ENCODE assay signal across 24 mouse cellular contexts in genomic region chr15:10922061-10922460, GRCm38 (mm10). TPM values are rescaled to one million over a fixed set of nuclear protein-coding genes. Genes with fewer than 3 reads are reported as not detected.
A peak's percentile ranks its signal among the peaks of the same experiment; 100 is the strongest.
DNase-seq lines count a peak whose midpoint lies in the region; ATAC-seq and TF ChIP-seq lines count a peak whose summit lies in the region.
"Had no signal": no experiment of that assay in that cellular context is flagged by ENCODE, and none has a peak within 500 bp of the region (broad histone marks: within the 10 kb centered on the region; RNA-seq: fewer than 3 reads in every experiment).

No protein-coding gene starts in this region.

- no peak for ATAC-seq in liver, embryonic 12.5 days
- 0 out of 2 replicates have a peak, but pooled peaks have one; percentile 34 for ATAC-seq in midbrain, embryonic 15.5 days (replicated peaks)
- no peak for ATAC-seq in midbrain, embryonic 11.5 days (ENCODE audit: low FRiP score)
- ATAC-seq: inflammation-experienced regulatory T-cells, adult 6 months; Patski had no signal

- no peak overlapping the region for H3K4me3 ChIP-seq in liver, adult 2 months (ENCODE audit: insufficient read depth, low read depth, low read length)
- H3K4me3 ChIP-seq in liver, embryonic 12.5 days: no peak overlapping the region
- no peak overlapping the region for H3K4me3 ChIP-seq in midbrain, embryonic 15.5 days
- no peak overlapping the region for H3K4me3 ChIP-seq in midbrain, embryonic 11.5 days (ENCODE audit: low read depth, low read length)
- no peak overlapping the region for H3K4me3 ChIP-seq in brown adipose tissue, adult 24 weeks (ENCODE audit: insufficient read depth, low read depth, low read length)
- H3K4me3 ChIP-seq: forebrain, embryonic 10.5 days; gastrocnemius, adult 2 months; heart, embryonic 10.5 days; heart, embryonic 13.5 days had no signal

- no peaks in the 10 kb centered on the region for H3K27me3 ChIP-seq in liver, adult 2 months (ENCODE audit: control insufficient read depth, insufficient read depth, low read length)
- H3K27me3 ChIP-seq in liver, embryonic 12.5 days (replicated peaks): no peaks in the 10 kb centered on the region
- H3K27me3 ChIP-seq in midbrain, embryonic 15.5 days (replicated peaks): no peaks in the 10 kb centered on the region
- H3K27me3 ChIP-seq in midbrain, embryonic 11.5 days (ENCODE audit: control insufficient read depth, insufficient read depth, low read length): no peaks in the 10 kb centered on the region
- H3K27me3 ChIP-seq: CH12.LX had no signal

- peak; percentile 62 for DNase-seq in liver, adult 2 months (ENCODE audit: extremely low read depth, low read depth, low spot score)
- DNase-seq in midbrain, embryonic 11.5 days (ENCODE audit: low spot score, missing footprints): no peak
- no peak for DNase-seq in adrenal gland, adult 8-10 months
- DNase-seq: adrenal gland, adult 2 months; adrenal gland, postnatal 25 days; B cell, adult 2 months; cerebellum, adult 18-20 months; gastrocnemius, adult 2 months; gastrocnemius, postnatal 14 days; heart, adult 18-20 months; heart, postnatal 14 days had no signal

- H3K36me3 ChIP-seq in liver, adult 2 months (ENCODE audit: control insufficient read depth, insufficient read depth, low read length): no peaks in the 10 kb centered on the region
- no peaks in the 10 kb centered on the region for H3K36me3 ChIP-seq in liver, embryonic 12.5 days
- no peaks in the 10 kb centered on the region for H3K36me3 ChIP-seq in midbrain, embryonic 15.5 days (replicated peaks)
- no peaks in the 10 kb centered on the region for H3K36me3 ChIP-seq in midbrain, embryonic 11.5 days (ENCODE audit: control insufficient read depth, insufficient read depth, low read length)
- H3K36me3 ChIP-seq: forebrain, embryonic 10.5 days; G1E; heart, embryonic 10.5 days; heart, embryonic 13.5 days had no signal

- H3K79me2 ChIP-seq in liver, adult 2 months (ENCODE audit: control insufficient read depth, insufficient read depth, low read length): no peaks in the 10 kb centered on the region

- TF ChIP-seq POLR2A in liver, adult 2 months (IDR thresholded peaks at IDR 0.05; ENCODE audit: extremely low read depth, insufficient read depth, low read length): no peak

- H3K4me1 ChIP-seq in liver, adult 2 months (ENCODE audit: control insufficient read depth, insufficient read depth, low read length): peaks cover 21% of the 10 kb centered on the region
- H3K4me1 ChIP-seq in liver, embryonic 12.5 days: no peaks in the 10 kb centered on the region
- no peaks in the 10 kb centered on the region; the same call in 1 of the 2 replicates for H3K4me1 ChIP-seq in midbrain, embryonic 15.5 days
- no peaks in the 10 kb centered on the region for H3K4me1 ChIP-seq in midbrain, embryonic 11.5 days (ENCODE audit: control insufficient read depth, insufficient read depth, low read length)
- peaks cover 4% of the 10 kb centered on the region; the same call in 1 of the 2 replicates for H3K4me1 ChIP-seq in brown adipose tissue, adult 24 weeks (ENCODE audit: control insufficient read depth, insufficient read depth, insufficient read length, low read length)
- H3K4me1 ChIP-seq: heart, embryonic 10.5 days; heart, embryonic 13.5 days had no signal

- no peak overlapping the region for H3K27ac ChIP-seq in liver, adult 2 months (replicated peaks; ENCODE audit: insufficient read depth, low read depth, low read length)
- H3K27ac ChIP-seq in liver, embryonic 12.5 days: no peak overlapping the region
- no peak overlapping the region for H3K27ac ChIP-seq in midbrain, embryonic 15.5 days
- H3K27ac ChIP-seq in midbrain, embryonic 11.5 days (ENCODE audit: low read depth, low read length): no peak overlapping the region
- H3K27ac ChIP-seq in brown adipose tissue, adult 24 weeks (replicated peaks; ENCODE audit: low read depth, low read length): peak overlapping the region; percentile 27; the same call in 1 of the 2 replicates
- H3K27ac ChIP-seq: forebrain, embryonic 10.5 days; gastrocnemius, adult 2 months; heart, embryonic 10.5 days; heart, embryonic 13.5 days; hindbrain, embryonic 14.5 days; hindbrain, postnatal 0 days had no signal

- no peak overlapping the region for H3K4me2 ChIP-seq in liver, embryonic 12.5 days
- H3K4me2 ChIP-seq in midbrain, embryonic 15.5 days: no peak overlapping the region
- H3K4me2 ChIP-seq in midbrain, embryonic 11.5 days: no peak overlapping the region
- H3K4me2 ChIP-seq: heart, embryonic 13.5 days; hindbrain, embryonic 14.5 days had no signal

- no peak for TF ChIP-seq CTCF in liver, adult 2 months (IDR thresholded peaks at IDR 0.05; ENCODE audit: low read depth, low read length)

- no peaks in the 10 kb centered on the region for H3K9me3 ChIP-seq in liver, embryonic 12.5 days (replicated peaks)
- no peaks in the 10 kb centered on the region for H3K9me3 ChIP-seq in midbrain, embryonic 15.5 days
- H3K9me3 ChIP-seq in midbrain, embryonic 11.5 days (ENCODE audit: control insufficient read depth, low read length): no peaks in the 10 kb centered on the region
- H3K9me3 ChIP-seq: forebrain, embryonic 10.5 days; G1E; heart, embryonic 10.5 days; heart, embryonic 13.5 days had no signal

- no peak overlapping the region for H3K9ac ChIP-seq in liver, adult 2 months (ENCODE audit: low read depth, low read length)
- no peak overlapping the region for H3K9ac ChIP-seq in liver, embryonic 12.5 days
- H3K9ac ChIP-seq in midbrain, embryonic 15.5 days: no peak overlapping the region
- no peak overlapping the region for H3K9ac ChIP-seq in midbrain, embryonic 11.5 days (ENCODE audit: low read length)
- H3K9ac ChIP-seq: forebrain, postnatal 0 days; heart, embryonic 13.5 days; hindbrain, embryonic 14.5 days had no signal

RNA-seq across cellular contexts. Expression of gene C1qtnf3, which starts 30.1 kb away (rescaled TPM):
- 0.13 TPM in 1 of 2 replicates, not detected in the other for total RNA-seq in liver, adult 2 months (2014; rRNA removed)
- polyA plus RNA-seq in liver, adult 2 months (2012; rRNA removed): 0.05 TPM in 2 replicates
- polyA plus RNA-seq in liver, embryonic 12.5 days (2016; fragmentation: Nextera tagmentation; extraction: Ambion mirVana): 0.12 and 0.19 TPM in 2 replicates
- polyA plus RNA-seq in midbrain, embryonic 15.5 days (2015; fragmentation: Nextera tagmentation; extraction: Ambion mirVana): 0.89 and 0.93 TPM in 2 replicates
- 0.97 and 1.2 TPM in 2 replicates for polyA plus RNA-seq in midbrain, embryonic 11.5 days (2014; fragmentation: Nextera tagmentation; extraction: Ambion mirVana)
- not detected in 2 replicates for polyA plus RNA-seq in brown adipose tissue, adult 24 weeks (2012; ENCODE audit: insufficient read depth, insufficient read length, missing spikeins)
- 1 to 10 TPM in 2 of 4 experiments, under 1 TPM in 2; 0.28 to 1.2 (median 0.84) TPM for total RNA-seq in adrenal gland, adult 8-10 months (2022)
- total RNA-seq: CH12.LX; G1E; heart, adult 18-20 months had no signal
- polyA plus RNA-seq: forebrain, embryonic 10.5 days; G1E had no signal

RNA-seq across cellular contexts. Expression of gene Amacr, which starts 59.5 kb away (rescaled TPM):
- total RNA-seq in liver, adult 2 months (2014; rRNA removed): 103 and 119 TPM in 2 replicates
- 66.4 and 73.2 TPM in 2 replicates for polyA plus RNA-seq in liver, adult 2 months (2012; rRNA removed)
- 10.7 and 13.7 TPM in 2 replicates for polyA plus RNA-seq in liver, embryonic 12.5 days (2016; fragmentation: Nextera tagmentation; extraction: Ambion mirVana)
- polyA plus RNA-seq in midbrain, embryonic 15.5 days (2015; fragmentation: Nextera tagmentation; extraction: Ambion mirVana): 11.4 and 13.8 TPM in 2 replicates
- 10.1 and 11.9 TPM in 2 replicates for polyA plus RNA-seq in midbrain, embryonic 11.5 days (2014; fragmentation: Nextera tagmentation; extraction: Ambion mirVana)
- 29.9 and 30.8 TPM in 2 replicates for polyA plus RNA-seq in brown adipose tissue, adult 24 weeks (2012; ENCODE audit: insufficient read depth, insufficient read length, missing spikeins)
- 10 to 100 TPM; 11.2 to 20.5 (median 17.5) TPM for total RNA-seq in adrenal gland, adult 8-10 months (2022)
